Mouse (Mus musculus) bone marrow macrophage, adult 2 months (primary cell): ENCODE measurements around the gene Rab10. TPM values are rescaled to one million over a fixed set of nuclear protein-coding genes. Genes with fewer than 3 reads are reported as not detected.

Source experiments
- H3K27ac ChIP-seq: 2 replicates; pipeline ENCODE4 v1.5.1; 2012; ENCODE audit warnings: low read depth, low read length; ENCODE audit not compliant: insufficient read depth
- H3K4me1 ChIP-seq: 2 replicates; pipeline ENCODE4 v1.6.1; 2012; ENCODE audit warnings: low read length; ENCODE audit not compliant: control insufficient read depth, insufficient read depth
- H3K4me3 ChIP-seq: 2 replicates; pipeline ENCODE4 v1.5.1; 2012; ENCODE audit warnings: mild to moderate bottlenecking, low read length, moderate library complexity; ENCODE audit not compliant: insufficient read depth
- CTCF ChIP-seq: IDR thresholded peaks from 2 replicates; pipeline ENCODE4 v1.5.1; 2012; ENCODE audit warnings: low read depth, mild to moderate bottlenecking, low read length, moderate library complexity
- POLR2A ChIP-seq: IDR thresholded peaks from 2 replicates; pipeline ENCODE4 v1.6.1; 2012; ENCODE audit warnings: mild to moderate bottlenecking, low read depth, low read length, borderline replicate concordance
- polyA plus RNA-seq: library from polyadenylated mRNA; stranded (reverse); fragments of >200 nt; gene quantifications from 2 replicates; pipeline ENCODE4 v1.2.4, GENCODE M21; 2012; ENCODE audit not compliant: missing spikeins, insufficient read depth, insufficient read length

Gene Rab10
- 143 and 145 TPM in 2 replicates for polyA plus RNA-seq

GRCm38 (mm10) chr12:3309391-3310320 lies at the start of gene Rab10:
Gene Rab10, minus strand, starts transcription at chr12:3309969.
- TF ChIP-seq CTCF, result no peak
- no peak for TF ChIP-seq POLR2A
- peaks cover 12% of the 10 kb centered on the region for H3K4me1 ChIP-seq
- H3K27ac ChIP-seq, result peak within 1 kb of the TSS; percentile 95
- H3K4me3 ChIP-seq, result peak within 1 kb of the TSS; percentile 88

- Histone ChIP-seq H3K27ac (peak overlapping the region; percentile 76), H3K4me1 (peaks cover 32% of the 10 kb centered on the region), H3K4me3 (no peak overlapping the region)
- TF ChIP-seq CTCF, result no peak
- TF ChIP-seq POLR2A, result no peak
Measured at GRCm38 (mm10) chr12:3359302-3359701, 49.5 kb upstream of the Rab10 start.

- H3K4me3 ChIP-seq, result no peak overlapping the region
Measured at GRCm38 (mm10) chr12:3356824-3357223, 47.1 kb upstream of the Rab10 start.

GRCm38 (mm10) chr12:3355068-3355467 lies 45.3 kb upstream of the Rab10 start:
- TF ChIP-seq POLR2A (no peak), CTCF (no peak)
- Histone ChIP-seq H3K4me3 (no peak overlapping the region), H3K27ac (0 out of 2 replicates have a peak overlapping the region, but pooled peaks have one; percentile 3), H3K4me1 (peaks cover 19% of the 10 kb centered on the region)

More at GRCm38 (mm10) chr12:3356824-3357223, 47.1 kb upstream of the Rab10 start:
- H3K27ac ChIP-seq, result no peak overlapping the region
- TF ChIP-seq CTCF, result no peak
- TF ChIP-seq POLR2A, result no peak
- peaks cover 29% of the 10 kb centered on the region for H3K4me1 ChIP-seq

GRCm38 (mm10) chr12:3352216-3352615 lies 42.4 kb upstream of the Rab10 start:
- no peak for TF ChIP-seq CTCF
- Histone ChIP-seq H3K4me3 (no peak overlapping the region), H3K27ac (no peak overlapping the region), H3K4me1 (peaks cover 27% of the 10 kb centered on the region)

- no peak for TF ChIP-seq POLR2A
- no peak for TF ChIP-seq CTCF
- Histone ChIP-seq H3K27ac (peak overlapping the region; percentile 70), H3K4me3 (no peak overlapping the region), H3K4me1 (peaks cover 27% of the 10 kb centered on the region)
Measured at GRCm38 (mm10) chr12:3350136-3350535, 40.4 kb upstream of the Rab10 start.

GRCm38 (mm10) chr12:3349387-3349786 lies 39.6 kb upstream of the Rab10 start:
- Histone ChIP-seq H3K4me1 (peaks cover 28% of the 10 kb centered on the region), H3K4me3 (no peak overlapping the region), H3K27ac (peak overlapping the region; percentile 70)
- no peak for TF ChIP-seq POLR2A

GRCm38 (mm10) chr12:3347682-3348081 lies 37.9 kb upstream of the Rab10 start:
- peaks cover 34% of the 10 kb centered on the region for H3K4me1 ChIP-seq

GRCm38 (mm10) chr12:3345038-3345437 lies 35.3 kb upstream of the Rab10 start:
- Histone ChIP-seq H3K27ac (no peak overlapping the region), H3K4me3 (no peak overlapping the region), H3K4me1 (peaks cover 28% of the 10 kb centered on the region)
- TF ChIP-seq POLR2A, result no peak
- no peak for TF ChIP-seq CTCF

More at GRCm38 (mm10) chr12:3347682-3348081, 37.9 kb upstream of the Rab10 start:
- Histone ChIP-seq H3K27ac (no peak overlapping the region), H3K4me3 (no peak overlapping the region)
- TF ChIP-seq CTCF, result no peak
- TF ChIP-seq POLR2A, result no peak

GRCm38 (mm10) chr12:3344155-3344554 lies 34.4 kb upstream of the Rab10 start:
- no peak overlapping the region for H3K27ac ChIP-seq
- no peak for TF ChIP-seq CTCF
- no peak for TF ChIP-seq POLR2A
- no peak overlapping the region for H3K4me3 ChIP-seq
- H3K4me1 ChIP-seq, result peaks cover 26% of the 10 kb centered on the region
